Mouse (Mus musculus) gastrocnemius, adult 18-20 months (tissue): ENCODE results near the gene Nup214. TPM values are rescaled to one million over a fixed set of nuclear protein-coding genes. Genes with fewer than 3 reads are reported as not detected.

Experiments used
- DNase-seq: peaks from one replicate; pipeline ENCODE4 v3.0.0; 2021; ENCODE audit warnings: low spot score
- microRNA-seq: library from miRNA; unstranded; fragments of <30 nt; microRNA quantifications from one replicate; pipeline ENCODE4 v1.2.0, GENCODE M21; 2021
- total RNA-seq, 2 experiments: library from RNA; stranded (reverse); gene quantifications; 2 replicates each; pipeline ENCODE4 v1.2.3; 2021

Gene Nup214
- total RNA-seq, 2 experiments from 2014 or later = 18.0 to 23.5 TPM

DNA sequence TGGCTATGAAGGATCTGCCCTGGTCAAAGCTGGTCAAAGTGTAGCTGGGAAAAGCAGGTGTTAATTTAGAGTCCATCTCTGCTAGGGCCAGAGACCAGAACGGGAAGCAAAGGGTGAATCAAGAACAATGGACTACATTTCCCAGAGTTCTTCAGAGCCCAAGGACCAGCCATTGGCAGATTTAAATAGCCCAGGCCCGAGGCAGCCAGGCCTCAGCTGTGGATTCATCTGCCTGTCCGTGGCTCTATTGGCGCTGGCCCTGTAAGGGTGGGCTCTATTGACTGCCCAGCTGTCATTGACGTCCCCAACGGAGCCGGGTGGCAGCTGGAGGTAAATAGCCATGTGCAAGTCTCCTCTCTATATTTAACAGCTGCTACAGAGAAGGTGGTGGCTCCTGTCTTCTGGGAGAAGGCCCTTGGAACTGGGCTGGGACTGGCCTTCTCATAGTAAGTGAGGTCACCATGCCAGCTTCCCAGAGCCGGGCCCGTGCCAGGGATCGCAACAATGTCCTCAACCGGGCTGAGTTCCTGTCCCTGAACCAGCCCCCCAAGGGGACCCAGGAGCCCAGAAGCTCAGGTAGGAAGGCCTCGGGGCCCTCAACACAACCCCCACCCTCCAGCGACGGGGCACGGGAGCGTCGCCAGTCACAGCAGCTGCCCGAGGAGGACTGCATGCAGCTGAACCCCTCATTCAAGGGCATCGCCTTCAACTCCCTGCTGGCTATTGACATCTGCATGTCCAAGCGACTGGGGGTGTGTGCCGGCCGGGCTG lies 121.3 kb downstream of the Nup214 start, which contains the start of gene Plpp7:
Plpp7 (plus strand) TSS at position 178 of the 771 bp plus-strand sequence.
- DNase-seq = peak; percentile 87

GRCm38 (mm10) chr2:32096122-32096420 lies 121.8 kb downstream of the Nup214 start:
- no peak for DNase-seq

- no peak for DNase-seq
Measured at GRCm38 (mm10) chr2:32102944-32103343, 128.7 kb downstream of the Nup214 start.

- DNase-seq = no peak
Measured at GRCm38 (mm10) chr2:32103557-32103956, 129.3 kb downstream of the Nup214 start.

Small RNA genes lying within 50 kb of the gene (microRNA-seq; reads per million reads assigned to microRNA genes)
- gene Mir7674 = 3.8 reads per million, percentile 4 among the genes with 10 or more reads in this experiment

Other genes starting within 250 kb of the Nup214 start
- gene Qrfp, start 163.9 kb upstream of the Nup214 start, total RNA-seq = not detected
- under 1 TPM in 1 of 2 experiments, not detected in 1; 0.05 TPM for gene Fibcd1, start 128.4 kb upstream of the Nup214 start, total RNA-seq
- under 1 TPM; 0.16 to 0.33 TPM for gene Lamc3, start 87.1 kb upstream of the Nup214 start, total RNA-seq
- gene Aif1l, start 24.3 kb upstream of the Nup214 start, total RNA-seq = 1 to 10 TPM; 2.9 to 3.3 TPM
- gene Fam78a, start 110.4 kb downstream of the Nup214 start, total RNA-seq = 10 to 100 TPM; 12.5 to 21.2 TPM
- gene Plpp7, start 121.1 kb downstream of the Nup214 start, total RNA-seq = 100 to 1,000 TPM; 105 to 121 TPM
- gene Prrc2b, start 176.6 kb downstream of the Nup214 start, total RNA-seq = 10 to 100 TPM; 78.4 to 79.7 TPM